Mouse (Mus musculus): Measurements from ENCODE around the gene Cnot6l. TPM values are rescaled to one million over a fixed set of nuclear protein-coding genes. Genes with fewer than 3 reads are reported as not detected.

The Cnot6l gene
- total RNA-seq, 2 experiments from 2014 or later = 81.8 to 95.3 TPM

Other genes starting within 250 kb of the Cnot6l start
- gene Cxcl13, start 207.2 kb downstream of the Cnot6l start, total RNA-seq (2021) = 1 to 10 TPM; 5.0 to 5.1 TPM
- 10 to 100 TPM; 24.1 to 27.5 TPM for gene Mrpl1, start 45.3 kb upstream of the Cnot6l start, total RNA-seq (2021)
- 1 to 10 TPM; 3.9 to 8.9 TPM for gene Fras1, start 209.8 kb upstream of the Cnot6l start, total RNA-seq (2021)

All from adrenal gland, postnatal 10 days (tissue).